Mouse (Mus musculus) erythroid progenitor cell, adult 5-6 weeks (primary cell): ENCODE data around the gene Pspc1. TPM values are rescaled to one million over a fixed set of nuclear protein-coding genes. Genes with fewer than 3 reads are reported as not detected.

ENCODE experiments used
- ATAC-seq: replicated peaks from 2 replicates; pipeline ENCODE4 v1.8.0; 2016; ENCODE audit warnings: moderate number of reproducible peaks, mild to moderate bottlenecking, moderate TSS enrichment, inconsistent platforms; ENCODE audit not compliant: poor library complexity, low FRiP score, severe bottlenecking
- total RNA-seq, 2 experiments: library from RNA; stranded (forward) in 1 of 2; stranded (reverse) in 1 of 2; fragments of 150-400 nt in 1 of 2; fragments of 186-747, 209-891 nt in 1 of 2; gene quantifications; 2 replicates each; pipeline versions ENCODE4 v1.2.3 to v1.2.4; 2015 to 2017; ENCODE audit warnings: low replicate concordance in 2 of 2

Pspc1 gene
- total RNA-seq, 2 experiments from 2014 or later, result 82.2 to 219 TPM

GRCm38 (mm10) chr14:56705687-56706086, 72.4 kb downstream of the Pspc1 start:
- no peak for ATAC-seq

DNA sequence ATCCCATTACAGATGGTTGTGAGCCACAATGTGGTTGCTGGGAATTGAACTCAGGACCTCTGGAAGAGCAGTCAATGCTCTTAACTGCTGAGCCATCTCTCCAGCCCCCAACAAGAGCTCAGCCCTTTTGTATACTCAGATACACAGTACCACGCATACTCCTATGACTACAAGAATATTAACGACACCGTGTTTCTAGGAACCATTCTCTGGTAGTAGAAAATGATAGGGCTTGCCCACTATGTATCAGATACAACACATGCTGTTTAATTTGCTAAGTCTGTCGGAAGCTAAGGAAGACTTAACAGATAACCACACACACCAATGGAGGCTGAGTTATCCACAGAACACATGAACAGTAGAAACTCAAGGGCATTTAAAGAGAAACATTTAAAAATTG, 75.5 kb downstream of the Pspc1 start:
- no peak for ATAC-seq

DNA sequence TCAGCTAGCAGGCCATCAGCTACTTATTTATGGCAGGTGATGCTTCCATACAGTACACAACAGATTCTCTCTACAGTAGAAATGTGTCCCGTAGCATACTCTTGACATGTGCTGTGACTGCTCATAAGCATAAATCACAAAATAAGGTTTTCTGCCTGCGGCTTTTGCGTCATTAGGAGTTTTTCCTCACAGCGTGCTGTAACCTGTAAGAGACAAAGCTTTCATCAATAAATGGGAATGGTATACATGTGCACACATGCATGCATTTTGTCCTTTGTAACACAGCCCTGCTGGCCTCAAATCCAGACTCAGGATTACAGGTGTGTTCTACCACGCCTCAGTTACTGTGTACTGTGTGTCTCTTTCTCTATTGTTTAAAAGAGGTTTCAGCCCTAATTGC, 80.3 kb downstream of the Pspc1 start:
- ATAC-seq, result no peak

- ATAC-seq, result no peak
These were observed 82.6 kb downstream of the Pspc1 start for GRCm38 (mm10) chr14:56695495-56695894.

DNA sequence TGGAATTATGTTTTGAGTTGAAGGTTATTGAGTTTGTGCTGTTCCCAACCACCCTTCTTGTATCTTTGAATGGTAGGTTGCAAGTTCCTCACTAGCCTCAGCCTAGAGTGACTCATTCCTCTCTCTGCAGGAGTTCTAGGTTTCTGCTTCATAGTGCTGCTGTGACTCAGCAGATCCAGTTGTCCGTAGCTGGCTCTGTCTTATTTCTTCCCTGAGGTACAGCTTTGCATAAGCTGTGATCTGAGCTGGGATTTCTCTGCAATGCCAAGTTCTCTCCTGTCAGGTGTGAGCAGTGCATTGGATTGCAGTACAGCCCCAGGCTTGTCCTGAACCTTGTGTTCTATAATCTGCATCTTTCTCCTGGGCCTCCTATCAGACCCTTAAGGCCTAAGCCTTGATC, 88.3 kb downstream of the Pspc1 start:
- no peak for ATAC-seq

DNA sequence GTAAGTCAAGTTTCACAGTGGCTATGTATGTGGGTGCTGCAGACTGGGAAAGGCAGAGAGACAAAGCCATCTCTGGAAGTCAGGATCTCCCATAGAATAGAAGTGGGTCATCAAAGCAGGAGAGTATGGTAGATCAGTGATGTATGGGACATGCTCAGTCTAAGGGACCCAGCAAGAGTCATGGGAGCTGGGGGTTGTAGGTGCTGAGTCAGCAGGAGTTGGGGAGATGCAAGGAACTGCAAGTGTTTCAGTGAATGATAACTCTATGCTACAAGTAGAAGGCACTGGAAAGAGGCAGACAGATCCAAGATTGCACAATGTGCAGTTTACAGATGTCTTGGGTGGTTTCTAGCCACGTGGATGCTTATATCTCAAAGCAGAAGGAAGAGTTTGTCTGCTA, 89.0 kb downstream of the Pspc1 start:
- no peak for ATAC-seq

DNA sequence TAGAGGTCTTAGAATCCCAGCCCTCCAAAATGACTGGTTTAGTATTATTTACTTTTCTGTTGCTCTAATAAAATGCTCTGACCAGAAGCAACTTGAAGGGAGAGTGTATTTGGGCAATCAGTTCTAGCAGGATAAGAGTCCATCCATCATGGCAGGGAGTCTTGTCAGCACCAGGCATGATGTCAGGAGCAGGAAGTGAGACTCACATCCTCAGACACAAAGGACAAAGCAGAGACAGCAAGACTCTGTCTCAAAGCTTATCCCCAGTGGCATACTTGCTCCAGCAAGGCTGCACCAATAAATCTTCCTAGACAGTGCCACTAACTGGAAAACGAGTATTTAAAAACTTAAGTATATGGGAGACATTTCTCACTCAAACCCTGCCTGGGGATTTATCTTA, 92.7 kb downstream of the Pspc1 start:
- no peak for ATAC-seq

Other genes with a start within 250 kb of the Pspc1 start
- 26.4 and 67.0 TPM in 2 replicates for gene Cenpj, start 202.9 kb downstream of the Pspc1 start, total RNA-seq (2015; ENCODE audit: low replicate concordance)
- 27.5 and 41.5 TPM in 2 replicates for gene Cenpj, start 202.9 kb downstream of the Pspc1 start, total RNA-seq (2017; ENCODE audit: low replicate concordance)
- gene Parp4, start 202.7 kb downstream of the Pspc1 start, total RNA-seq (2015; ENCODE audit: low replicate concordance), result 14.1 and 28.9 TPM in 2 replicates
- gene Parp4, start 202.7 kb downstream of the Pspc1 start, total RNA-seq (2017; ENCODE audit: low replicate concordance), result 2.1 and 3.0 TPM in 2 replicates
- gene Mphosph8, start 110.1 kb downstream of the Pspc1 start, total RNA-seq (2015; ENCODE audit: low replicate concordance), result 10.5 and 38.6 TPM in 2 replicates
- gene Mphosph8, start 110.1 kb downstream of the Pspc1 start, total RNA-seq (2017; ENCODE audit: low replicate concordance), result 11.3 and 36.1 TPM in 2 replicates
- gene Zmym5, start 33.4 kb upstream of the Pspc1 start, total RNA-seq (2015; ENCODE audit: low replicate concordance), result 24.1 and 31.9 TPM in 2 replicates
- 22.3 and 25.3 TPM in 2 replicates for gene Zmym5, start 33.4 kb upstream of the Pspc1 start, total RNA-seq (2017; ENCODE audit: low replicate concordance)
- gene Zmym2, start 108.3 kb upstream of the Pspc1 start, total RNA-seq (2015; ENCODE audit: low replicate concordance), result 20.5 and 32.4 TPM in 2 replicates
- gene Zmym2, start 108.3 kb upstream of the Pspc1 start, total RNA-seq (2017; ENCODE audit: low replicate concordance), result 18.9 and 37.8 TPM in 2 replicates